Mouse (Mus musculus) heart, postnatal 0 days (tissue): ENCODE results near the gene Sema3a. TPM values are rescaled to one million over a fixed set of nuclear protein-coding genes. Genes with fewer than 3 reads are reported as not detected.

Source experiments
- ATAC-seq: fragments of 200-750 bp; cut with Nextera tagmentation; 2 replicates; pipeline ENCODE4 v1.8.0; 2017; ENCODE audit warnings: low read depth, moderate number of reproducible peaks, moderate library complexity; ENCODE audit not compliant: insufficient read depth
- DNase-seq: peaks from one replicate; pipeline ENCODE4 v3.0.0-alpha.2; 2016; ENCODE audit warnings: low spot score
- H3K27ac ChIP-seq: fragments of 300-500 bp; sonication (generic); 2 replicates; pipeline ENCODE4 v1.5.1; 2014; ENCODE audit warnings: low read depth, mild to moderate bottlenecking
- H3K27me3 ChIP-seq: fragments of 300-500 bp; sonication (generic); 2 replicates; pipeline ENCODE4 v1.6.1; 2014; ENCODE audit warnings: low read length, mixed read lengths; ENCODE audit not compliant: control insufficient read depth, insufficient read depth
- H3K36me3 ChIP-seq: fragments of 300-500 bp; sonication (generic); replicated peaks from 2 replicates; pipeline ENCODE4 v1.6.1; 2014; ENCODE audit warnings: low read length, mixed read lengths; ENCODE audit not compliant: control insufficient read depth, insufficient read depth
- H3K4me1 ChIP-seq: fragments of 300-500 bp; sonication (generic); 2 replicates; pipeline ENCODE4 v1.6.1; 2014; ENCODE audit warnings: antibody characterized with exemption; ENCODE audit not compliant: control insufficient read depth, insufficient read depth
- H3K4me2 ChIP-seq: fragments of 300-500 bp; sonication (generic); 2 replicates; pipeline ENCODE4 v1.6.1; 2014; ENCODE audit warnings: low read depth, mild to moderate bottlenecking, low read length, moderate library complexity
- H3K4me3 ChIP-seq: fragments of 300-500 bp; sonication (generic); 2 replicates; pipeline ENCODE4 v1.5.1; 2014; ENCODE audit warnings: low read depth, low read length
- H3K9ac ChIP-seq: fragments of 300-500 bp; sonication (generic); replicated peaks from 2 replicates; pipeline ENCODE4 v1.6.1; 2014; ENCODE audit warnings: low read depth, low read length, mixed read lengths
- H3K9me3 ChIP-seq: fragments of 300-500 bp; sonication (generic); replicated peaks from 2 replicates; pipeline ENCODE4 v1.6.1; 2016; ENCODE audit warnings: low read length; ENCODE audit not compliant: control insufficient read depth
- CTCF ChIP-seq: IDR thresholded peaks from 2 replicates; pipeline ENCODE4 v1.5.1; 2016; ENCODE audit warnings: antibody characterized with exemption, control low read depth, low read depth
- EP300 ChIP-seq: IDR thresholded peaks from 2 replicates; pipeline ENCODE4 v1.6.1; 2016; ENCODE audit warnings: antibody characterized with exemption, low read depth
- WGBS: fragments of 180-500 bp; shearing (Covaris S2); extraction: QIAGEN DNeasy Blood & Tissue Kit; methylation state at CpG from one replicate; pipeline ENCODE4 v1.1.7; 2014; 5-methylcytosine and 5-hydroxymethylcytosine counted together
- polyA plus RNA-seq: library from polyadenylated mRNA; unstranded; fragments of >200 nt; fragmentation: Nextera tagmentation; extraction: Ambion mirVana; gene quantifications from 2 replicates; pipeline ENCODE4 v1.2.1, GENCODE M21; 2015
- total RNA-seq: library from RNA; depleted of rRNA; stranded (reverse); fragments of >200 nt; gene quantifications from 2 replicates; pipeline ENCODE4 v1.2.3, GENCODE M21; 2014; ENCODE audit warnings: low replicate concordance

Gene Sema3a
- total and polyA plus RNA-seq, 2 experiments from 2014 or later: 3.6 to 19.0 TPM

GRCm38 (mm10) chr5:13428702-13429101 lies 303.5 kb downstream of the Sema3a start:
- TF ChIP-seq CTCF: no peak
- no peak for TF ChIP-seq EP300
- Histone ChIP-seq H3K36me3 (no peaks in the 10 kb centered on the region), H3K4me3 (no peak overlapping the region), H3K4me1 (no peaks in the 10 kb centered on the region), H3K9ac (no peak overlapping the region), H3K27ac (no peak overlapping the region), H3K4me2 (no peak overlapping the region), H3K9me3 (no peaks in the 10 kb centered on the region), H3K27me3 (no peaks in the 10 kb centered on the region)
- no peak for ATAC-seq
- WGBS: 20% methylated on average over 1 of the region's 1 CpGs
- peak; percentile 18 for DNase-seq

DNA sequence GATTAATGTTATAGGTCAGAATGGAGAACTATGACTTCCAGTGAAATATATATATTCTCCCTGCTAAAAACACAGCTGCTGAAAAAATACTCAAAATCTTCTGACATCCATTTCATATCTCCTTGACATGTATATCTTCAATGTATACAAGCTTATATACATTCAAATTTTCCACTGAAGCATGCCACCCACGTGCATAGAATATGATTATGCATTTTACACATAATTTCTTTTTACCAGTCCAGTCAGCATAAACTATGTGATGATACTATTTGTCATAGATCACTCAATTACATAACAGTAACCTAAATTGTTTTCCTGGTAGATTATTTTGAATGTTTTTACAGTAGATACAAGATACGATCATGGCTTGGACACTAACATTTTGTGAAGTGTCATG lies 306.6 kb downstream of the Sema3a start:
- Histone ChIP-seq H3K4me1 (no peaks in the 10 kb centered on the region), H3K27ac (no peak overlapping the region), H3K4me3 (no peak overlapping the region), H3K4me2 (no peak overlapping the region), H3K36me3 (no peaks in the 10 kb centered on the region), H3K9me3 (no peaks in the 10 kb centered on the region), H3K27me3 (no peaks in the 10 kb centered on the region), H3K9ac (no peak overlapping the region)
- ATAC-seq (no peak), DNase-seq (no peak)
- WGBS: 69% methylated on average over 2 of the region's 2 CpGs
- TF ChIP-seq EP300: no peak
- no peak for TF ChIP-seq CTCF

GRCm38 (mm10) chr5:13432574-13432973 lies 307.4 kb downstream of the Sema3a start:
- DNase-seq: no peak
- Histone ChIP-seq H3K4me1 (no peaks in the 10 kb centered on the region), H3K9ac (no peak overlapping the region), H3K36me3 (no peaks in the 10 kb centered on the region), H3K27me3 (no peaks in the 10 kb centered on the region), H3K4me3 (no peak overlapping the region), H3K4me2 (no peak overlapping the region), H3K9me3 (no peaks in the 10 kb centered on the region), H3K27ac (no peak overlapping the region)
- TF ChIP-seq CTCF (no peak), EP300 (no peak)
- no peak for ATAC-seq
- WGBS: 43% methylated on average over 3 of the region's 3 CpGs

DNA sequence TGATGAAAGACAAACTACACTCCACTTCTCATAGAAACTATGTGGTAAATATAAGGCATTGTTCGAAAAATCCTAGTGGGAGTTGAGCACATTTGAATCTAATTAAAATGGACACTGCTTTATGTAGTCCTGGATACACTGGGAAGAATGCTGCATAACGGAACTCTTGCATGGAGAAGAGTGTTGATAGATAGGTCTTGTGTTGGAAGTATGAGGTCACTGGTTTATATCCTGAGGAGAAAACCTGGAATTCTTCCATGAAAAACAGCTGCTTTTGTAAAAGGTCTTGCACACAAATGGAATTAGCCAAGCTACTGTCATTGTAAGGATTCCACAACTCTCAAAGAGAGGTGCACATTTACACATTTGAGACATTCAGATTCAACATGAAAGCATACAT lies 308.1 kb downstream of the Sema3a start:
- 53% methylated on average over 2 of the region's 2 CpGs for WGBS
- Histone ChIP-seq H3K27ac (no peak overlapping the region), H3K9me3 (no peaks in the 10 kb centered on the region), H3K4me3 (no peak overlapping the region), H3K4me1 (no peaks in the 10 kb centered on the region), H3K9ac (no peak overlapping the region), H3K27me3 (no peaks in the 10 kb centered on the region), H3K4me2 (no peak overlapping the region), H3K36me3 (no peaks in the 10 kb centered on the region)
- TF ChIP-seq CTCF (no peak), EP300 (no peak)
- ATAC-seq (no peak), DNase-seq (peak; percentile 33)

DNA sequence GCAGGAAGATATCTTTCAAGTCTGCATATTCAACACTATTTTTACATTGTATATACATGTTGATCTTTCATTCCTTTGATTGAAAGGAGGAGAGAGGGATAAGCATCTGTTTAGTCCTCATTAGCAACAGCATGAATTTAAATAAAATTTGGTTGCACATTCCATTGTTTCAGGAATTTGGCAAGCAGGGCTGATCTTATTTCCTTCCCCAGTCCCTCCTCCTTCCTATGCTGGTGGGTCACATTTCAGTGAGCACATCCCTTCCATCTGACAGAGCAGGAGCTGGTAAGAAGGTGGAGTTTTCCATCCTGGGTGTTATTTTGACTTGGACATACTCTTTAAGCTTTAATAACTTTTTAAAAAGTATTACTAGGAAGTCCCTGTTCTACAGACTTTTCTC lies 315.9 kb downstream of the Sema3a start:
- ATAC-seq: peak; percentile 39
- Histone ChIP-seq H3K9me3 (no peaks in the 10 kb centered on the region), H3K4me3 (no peak overlapping the region), H3K9ac (no peak overlapping the region), H3K27ac (no peak overlapping the region), H3K27me3 (no peaks in the 10 kb centered on the region), H3K4me1 (no peaks in the 10 kb centered on the region), H3K4me2 (no peak overlapping the region), H3K36me3 (no peaks in the 10 kb centered on the region)
- TF ChIP-seq CTCF (no peak), EP300 (no peak)
- DNase-seq: peak; percentile 30

GRCm38 (mm10) chr5:13460182-13461001 lies 335.2 kb downstream of the Sema3a start:
- 70% methylated on average over 1 of the region's 1 CpGs for WGBS
- ATAC-seq: no peak
- TF ChIP-seq CTCF (no peak), EP300 (no peak)
- H3K27me3 ChIP-seq: no peaks in the 10 kb centered on the region
- DNase-seq: no peak
- H3K36me3 ChIP-seq: no peaks in the 10 kb centered on the region
- no peaks in the 10 kb centered on the region for H3K9me3 ChIP-seq
- H3K4me1 ChIP-seq: no peaks in the 10 kb centered on the region
- no peak overlapping the region for H3K9ac ChIP-seq
- no peak overlapping the region for H3K4me3 ChIP-seq
- no peak overlapping the region for H3K4me2 ChIP-seq
- no peak overlapping the region for H3K27ac ChIP-seq
